Mouse (Mus musculus): ENCODE results near the gene Znhit3. TPM values are rescaled to one million over a fixed set of nuclear protein-coding genes. Genes with fewer than 3 reads are reported as not detected.

Gene Znhit3
- polyA plus RNA-seq (2012; rRNA removed), result 31.7 and 48.5 TPM in 2 replicates

GRCm38 (mm10) chr11:84916053-84916702 is at the start of gene Znhit3:
Gene Znhit3, minus strand, starts transcription at chr11:84916366.

GRCm38 (mm10) chr11:84957591-84958270 is 41.6 kb upstream of the Znhit3 start, which contains the start of gene Car4:
Gene Car4, plus strand, starts transcription at chr11:84957786.

GRCm38 (mm10) chr11:84879772-84880464 is 36.2 kb downstream of the Znhit3 start, which contains the start of the genes Myo19 and Pigw:
Gene Myo19, plus strand, starts transcription at chr11:84880148.
Gene Pigw, minus strand, starts transcription at chr11:84880285.

DNA sequence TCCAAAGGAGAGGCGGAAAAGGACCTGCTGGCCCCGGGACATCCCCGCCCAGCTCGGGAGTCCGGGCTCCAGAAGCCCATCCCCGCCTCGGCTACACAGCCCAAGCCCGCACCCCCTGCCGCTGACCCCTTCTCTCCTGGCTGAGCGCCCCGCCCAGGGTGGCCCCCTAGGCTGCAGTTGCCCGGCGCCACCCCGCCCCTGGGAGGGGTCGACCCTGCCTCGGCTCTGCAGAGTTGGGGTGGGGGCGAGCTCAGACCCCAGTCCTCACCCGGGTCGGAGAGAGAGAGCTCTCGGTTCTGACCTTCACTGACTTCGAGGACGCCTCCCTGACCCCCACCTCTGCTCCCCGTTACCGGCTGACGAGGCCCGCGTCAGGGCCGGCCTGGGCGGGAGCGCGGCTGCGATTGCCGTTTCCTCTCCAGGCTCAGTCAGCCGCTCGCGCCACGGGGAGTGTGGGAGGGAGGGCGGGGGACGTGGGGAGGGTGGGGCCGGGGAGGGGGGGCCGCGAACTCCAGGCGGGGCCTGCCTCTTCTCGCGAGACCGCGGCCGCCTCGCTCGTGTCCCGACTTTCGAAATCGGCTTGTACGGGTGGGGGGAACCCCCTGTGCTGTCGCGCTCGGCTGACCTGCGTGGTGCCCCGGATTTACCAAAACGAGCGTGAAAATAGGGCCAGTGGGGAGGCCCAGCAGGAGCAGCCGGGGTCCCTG is 45.7 kb downstream of the Znhit3 start, which contains the start of gene Ggnbp2:
Gene Ggnbp2, minus strand, starts transcription at position 481 of the 707 bp plus-strand sequence.

Other genes with a start within 250 kb of the Znhit3 start
- 9.7 and 14.4 TPM in 2 replicates for gene Mrm1, start 96.9 kb downstream of the Znhit3 start, polyA plus RNA-seq (2012; rRNA removed)
- 19.9 and 22.0 TPM in 2 replicates for gene Dhrs11, start 87.4 kb downstream of the Znhit3 start, polyA plus RNA-seq (2012; rRNA removed)
- 130 and 161 TPM in 2 replicates for gene Ggnbp2, start 45.5 kb downstream of the Znhit3 start, polyA plus RNA-seq (2012; rRNA removed)
- 18.9 and 22.5 TPM in 2 replicates for gene Myo19, start 36.2 kb downstream of the Znhit3 start, polyA plus RNA-seq (2012; rRNA removed)
- 4.6 and 7.6 TPM in 2 replicates for gene Pigw, start 36.1 kb downstream of the Znhit3 start, polyA plus RNA-seq (2012; rRNA removed)
- 1.8 and 2.1 TPM in 2 replicates for gene Car4, start 41.4 kb upstream of the Znhit3 start, polyA plus RNA-seq (2012; rRNA removed)
- gene Usp32, start 223.8 kb upstream of the Znhit3 start, polyA plus RNA-seq (2012; rRNA removed), result 18.9 and 21.1 TPM in 2 replicates

All from central nervous system, embryonic 11.5 days (tissue).